Mouse (Mus musculus): Measurements from ENCODE around the gene Serinc4.
"Not testable (repeated sequence)": the region's sequence is repeated elsewhere in the genome, so short reads cannot be mapped to it uniquely, and the experiment has no call there.

The Serinc4 gene

DNA sequence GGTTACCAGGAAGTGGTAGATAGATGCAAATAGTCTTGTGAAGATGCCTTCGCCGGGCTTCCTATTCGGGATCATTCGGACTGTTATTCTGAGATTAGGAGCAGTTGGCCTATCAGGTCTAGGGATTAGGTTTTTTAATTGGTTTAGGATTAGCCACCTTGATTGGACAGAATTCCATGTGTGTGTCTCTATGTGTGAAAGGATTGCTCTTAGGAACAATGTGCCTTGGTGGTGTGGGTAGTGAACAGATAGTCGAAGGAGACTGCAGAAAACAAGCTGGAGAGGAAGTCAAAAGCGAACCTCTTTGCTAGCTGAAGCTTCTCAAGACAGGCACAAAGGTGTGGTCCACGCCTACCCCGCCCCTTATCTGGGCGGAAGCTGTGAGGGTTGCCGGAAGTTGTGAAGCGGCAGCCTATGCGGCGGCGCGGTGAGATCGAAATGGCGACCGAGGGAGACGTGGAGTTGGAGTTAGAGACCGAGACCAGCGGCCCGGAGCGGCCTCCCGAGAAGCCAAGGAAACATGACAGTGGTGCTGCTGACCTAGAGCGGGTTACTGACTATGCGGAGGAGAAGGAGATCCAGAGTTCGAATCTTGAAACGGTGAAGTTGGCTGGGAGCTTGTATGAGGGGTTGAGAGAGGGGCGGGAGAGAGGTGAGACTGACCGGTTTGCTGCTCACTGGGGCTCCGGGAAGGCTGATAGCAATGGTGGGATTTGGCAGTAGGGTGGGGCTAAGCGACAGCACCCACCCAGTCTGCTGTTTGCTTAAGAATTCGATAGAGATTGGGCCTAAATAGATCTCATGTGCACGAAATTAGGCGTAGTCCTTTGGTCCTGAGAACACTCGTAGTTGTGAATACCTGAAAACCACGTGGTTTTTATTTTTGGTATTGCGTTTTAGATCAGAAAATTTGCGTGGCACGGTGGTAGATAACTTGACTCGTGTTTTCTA, at the start of gene Serinc4:
Serinc4 (minus strand) TSS at position 90 of the 951 bp plus-strand sequence.
- peak; percentile 65 for DNase-seq (ENCODE audit: low read depth, low spot score)

DNA sequence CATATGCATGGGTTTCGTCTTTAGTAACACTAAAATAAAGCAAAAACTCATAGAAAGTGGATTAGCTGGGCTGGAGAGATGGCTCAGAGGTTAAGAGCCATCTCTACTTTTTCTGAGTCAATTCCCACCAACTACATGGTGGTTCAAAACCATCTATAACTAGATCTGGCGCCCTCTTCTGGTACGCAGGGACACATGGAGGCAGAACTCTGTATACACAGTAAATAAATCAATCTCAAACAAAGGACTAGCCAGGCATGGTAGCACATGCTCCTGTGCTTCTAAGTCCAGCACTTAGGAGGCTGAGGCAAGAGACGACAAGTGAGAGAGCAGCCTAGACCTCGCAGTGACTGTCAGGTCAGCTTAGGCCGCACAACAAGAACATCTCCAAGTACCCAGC, 45.0 kb upstream of the Serinc4 start:
- not testable (repeated sequence) for DNase-seq (ENCODE audit: low read depth, low spot score)

- DNase-seq (ENCODE audit: low read depth, low spot score) = not testable (repeated sequence)
Observed at GRCm38 (mm10) chr2:121484403-121484802, 27.8 kb upstream of the Serinc4 start.

DNA sequence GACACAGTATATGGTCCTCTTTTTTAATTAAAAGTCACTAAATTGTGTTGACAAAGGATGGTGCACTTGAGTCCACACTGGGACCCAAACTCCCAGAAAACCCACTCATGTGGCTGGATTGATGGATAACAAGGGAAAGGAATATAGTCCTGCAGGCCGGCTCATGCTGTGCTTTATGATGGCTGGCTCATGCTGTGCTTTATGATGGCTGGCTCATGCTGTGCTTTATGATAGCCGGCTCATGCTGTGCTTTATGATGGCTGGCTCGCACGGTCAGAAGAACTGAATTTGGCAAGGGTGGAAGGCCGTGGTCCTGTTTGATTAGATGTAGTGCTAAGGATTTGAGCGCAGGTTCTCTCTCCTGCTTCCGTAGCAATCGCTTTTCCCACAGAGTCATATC, 27.0 kb upstream of the Serinc4 start:
- no peak for DNase-seq (ENCODE audit: low read depth, low spot score)

DNA sequence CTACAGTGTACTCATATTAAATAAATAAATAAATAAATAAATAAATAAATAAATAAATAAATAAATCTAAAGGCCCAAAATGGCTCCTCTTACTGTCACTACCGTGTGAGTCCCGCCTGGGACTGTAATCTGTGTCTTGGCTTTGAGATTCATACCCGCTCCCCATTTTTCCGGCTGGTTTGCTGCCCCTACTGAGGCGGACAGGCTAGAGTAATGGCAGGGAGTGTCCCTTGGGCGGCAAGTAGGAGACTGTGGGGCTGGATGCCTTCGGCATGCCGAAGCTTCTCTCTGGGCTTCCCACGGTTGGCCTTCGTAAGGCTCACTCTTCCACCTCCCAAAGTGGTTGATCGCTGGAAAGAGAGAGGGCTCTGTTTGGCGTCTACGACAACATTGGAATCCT, 24.3 kb upstream of the Serinc4 start:
- not testable (repeated sequence) for DNase-seq (ENCODE audit: low read depth, low spot score)

DNA sequence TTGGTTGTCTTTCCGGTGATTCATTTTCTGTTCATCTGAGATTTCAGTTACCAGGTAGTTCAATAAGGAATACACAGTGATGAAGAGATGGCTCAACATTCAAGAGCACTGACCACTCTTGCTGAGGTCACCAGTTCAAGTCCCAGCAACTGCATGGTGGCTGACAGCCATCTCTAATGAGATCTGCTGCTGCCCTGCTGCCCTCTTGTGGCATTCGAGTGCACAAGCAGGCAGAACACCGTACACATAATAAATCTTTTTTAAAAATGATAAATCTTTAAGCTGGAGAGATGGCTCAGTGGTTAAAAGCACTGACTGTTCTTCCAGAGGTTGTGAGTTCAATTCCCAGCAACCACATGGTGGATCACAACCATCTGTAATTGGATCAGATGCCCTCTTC, 23.9 kb upstream of the Serinc4 start:
- no peak for DNase-seq (ENCODE audit: low read depth, low spot score)

- no peak for DNase-seq (ENCODE audit: low read depth, low spot score)
Observed at GRCm38 (mm10) chr2:121477491-121478266, 21.1 kb upstream of the Serinc4 start.

- DNase-seq (ENCODE audit: low read depth, low spot score) = not testable (repeated sequence)
Observed at GRCm38 (mm10) chr2:121475306-121475705, 18.7 kb upstream of the Serinc4 start.

- DNase-seq (ENCODE audit: low read depth, low spot score) = no peak
Observed at GRCm38 (mm10) chr2:121474180-121474535, 17.6 kb upstream of the Serinc4 start.

DNA sequence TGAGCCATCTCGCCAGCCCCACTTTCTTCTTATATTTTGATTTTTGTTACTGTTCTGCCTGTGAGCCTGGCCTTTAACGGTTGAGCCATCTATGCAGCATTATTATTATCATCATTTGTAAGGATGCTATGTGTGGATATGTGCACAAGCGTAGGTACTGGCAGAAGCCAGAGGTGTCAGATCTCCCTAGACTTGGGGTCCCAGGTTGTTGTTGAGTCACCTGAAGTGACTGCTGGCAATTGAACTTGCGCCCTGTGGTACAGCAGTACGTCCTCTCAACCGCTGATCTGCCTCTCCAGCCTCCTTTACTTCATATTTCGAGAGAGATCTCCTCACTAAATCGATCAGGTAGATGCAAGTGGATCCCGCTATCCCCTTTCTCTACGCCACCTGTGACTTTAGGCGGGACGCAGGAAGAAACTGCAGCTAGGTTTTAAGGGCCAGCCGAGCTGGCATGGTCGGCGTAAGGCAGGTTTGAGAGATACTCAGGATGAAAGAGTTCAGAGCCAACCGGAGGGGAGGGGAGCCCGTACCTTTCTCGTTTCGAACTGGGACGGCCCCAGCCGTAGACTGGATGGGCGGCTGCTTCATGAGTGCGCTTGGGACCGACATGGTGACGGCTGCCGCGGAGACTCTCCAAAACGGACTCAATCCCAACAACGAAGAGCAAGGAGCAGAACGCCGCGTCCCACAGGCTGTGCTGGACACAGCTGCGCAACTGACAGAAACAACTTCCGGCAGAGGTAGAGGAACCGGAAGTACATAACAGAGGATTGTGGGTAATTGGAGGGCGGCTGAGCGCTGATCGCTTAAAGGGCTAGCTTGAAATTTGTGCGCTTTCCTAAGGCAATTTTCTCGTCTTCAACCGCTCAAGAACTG, 17.0 kb upstream of the Serinc4 start, which contains the start of gene Mfap1b:
Mfap1b (minus strand) TSS at position 767 of the 879 bp plus-strand sequence.
- DNase-seq (ENCODE audit: low read depth, low spot score) = peak; percentile 53

- DNase-seq (ENCODE audit: low read depth, low spot score) = not testable (repeated sequence)
Observed at GRCm38 (mm10) chr2:121472783-121473182, 16.2 kb upstream of the Serinc4 start.

DNA sequence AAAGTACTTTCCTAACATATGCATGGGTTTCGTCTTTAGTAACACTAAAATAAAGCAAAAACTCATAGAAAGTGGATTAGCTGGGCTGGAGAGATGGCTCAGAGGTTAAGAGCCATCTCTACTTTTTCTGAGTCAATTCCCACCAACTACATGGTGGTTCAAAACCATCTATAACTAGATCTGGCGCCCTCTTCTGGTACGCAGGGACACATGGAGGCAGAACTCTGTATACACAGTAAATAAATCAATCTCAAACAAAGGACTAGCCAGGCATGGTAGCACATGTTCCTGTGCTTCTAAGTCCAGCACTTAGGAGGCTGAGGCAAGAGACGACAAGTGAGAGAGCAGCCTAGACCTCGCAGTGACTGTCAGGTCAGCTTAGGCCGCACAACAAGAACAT, 12.4 kb upstream of the Serinc4 start:
- not testable (repeated sequence) for DNase-seq (ENCODE audit: low read depth, low spot score)

DNA sequence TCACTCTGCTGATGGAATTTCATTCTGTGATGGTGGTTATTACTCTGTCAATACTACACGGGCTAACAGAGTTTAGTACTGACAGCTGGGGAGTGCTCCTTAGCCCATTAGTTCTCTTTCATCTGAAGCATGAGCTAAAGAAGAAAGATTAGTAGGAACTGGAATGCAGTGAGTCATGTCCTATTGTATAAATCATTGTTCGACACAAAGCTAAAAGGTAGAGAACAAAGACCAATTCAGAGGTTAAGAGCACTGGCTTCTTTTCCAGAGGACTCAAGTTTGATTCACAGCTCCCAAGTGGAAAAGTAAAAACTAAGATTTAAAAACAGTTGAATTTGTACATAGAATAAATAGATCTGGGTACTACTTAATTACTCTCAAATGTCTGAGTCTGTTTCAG, 3.5 kb upstream of the Serinc4 start:
- no peak for DNase-seq (ENCODE audit: low read depth, low spot score)

- no peak for DNase-seq (ENCODE audit: low read depth, low spot score)
Observed at GRCm38 (mm10) chr2:121455534-121455933, 1.0 kb downstream of the Serinc4 start.

- DNase-seq (ENCODE audit: low read depth, low spot score) = no peak
Observed at GRCm38 (mm10) chr2:121453917-121454316, 2.7 kb downstream of the Serinc4 start.

- no peak for DNase-seq (ENCODE audit: low read depth, low spot score)
Observed at GRCm38 (mm10) chr2:121452990-121453389, 3.6 kb downstream of the Serinc4 start, which contains the start of gene Hypk. Hypk (plus strand) TSS chr2:121453290.

DNA sequence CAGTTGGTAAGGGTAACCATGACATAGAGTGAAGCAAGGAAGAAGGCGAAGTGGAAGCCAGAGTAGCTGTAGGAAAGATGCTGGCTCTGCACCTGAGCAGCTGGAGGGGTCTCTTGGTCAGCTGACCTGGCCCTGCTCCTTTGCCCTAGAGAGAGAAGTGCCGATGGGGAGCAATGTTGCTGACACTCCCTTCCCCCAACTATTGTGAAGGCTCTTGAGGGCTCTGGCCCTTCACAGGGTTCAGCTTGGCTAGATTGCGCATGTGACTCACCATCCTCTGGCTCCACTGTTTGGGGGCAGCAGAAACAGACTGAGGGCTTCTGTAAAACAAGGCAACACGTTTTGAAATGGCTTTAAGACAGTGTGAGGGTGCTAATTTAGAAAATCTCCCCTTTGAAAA, 4.2 kb downstream of the Serinc4 start:
- no peak for DNase-seq (ENCODE audit: low read depth, low spot score)

DNA sequence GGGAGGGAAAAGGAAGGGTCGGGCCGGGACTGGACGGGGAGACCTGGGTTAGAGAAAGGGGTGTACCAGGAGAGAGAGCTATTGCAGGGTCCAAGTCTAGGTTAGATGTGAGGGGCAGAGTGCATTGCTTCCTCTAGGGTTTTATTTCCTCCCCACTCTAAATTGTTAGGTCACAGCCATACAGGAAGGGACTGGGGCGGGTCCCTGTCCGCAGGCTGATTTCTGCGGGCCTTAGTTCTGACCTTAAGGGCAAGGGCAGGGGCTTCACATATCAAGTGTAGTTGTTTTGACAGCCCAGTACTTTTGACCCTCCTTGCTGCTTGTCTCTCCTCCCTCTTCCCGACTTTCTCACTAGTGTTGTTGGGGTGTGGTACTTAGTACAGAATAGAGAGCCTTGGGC, 6.5 kb downstream of the Serinc4 start:
- DNase-seq (ENCODE audit: low read depth, low spot score) = no peak

GRCm38 (mm10) chr2:121449545-121450011, 7.0 kb downstream of the Serinc4 start:
- DNase-seq (ENCODE audit: low read depth, low spot score) = no peak

DNA sequence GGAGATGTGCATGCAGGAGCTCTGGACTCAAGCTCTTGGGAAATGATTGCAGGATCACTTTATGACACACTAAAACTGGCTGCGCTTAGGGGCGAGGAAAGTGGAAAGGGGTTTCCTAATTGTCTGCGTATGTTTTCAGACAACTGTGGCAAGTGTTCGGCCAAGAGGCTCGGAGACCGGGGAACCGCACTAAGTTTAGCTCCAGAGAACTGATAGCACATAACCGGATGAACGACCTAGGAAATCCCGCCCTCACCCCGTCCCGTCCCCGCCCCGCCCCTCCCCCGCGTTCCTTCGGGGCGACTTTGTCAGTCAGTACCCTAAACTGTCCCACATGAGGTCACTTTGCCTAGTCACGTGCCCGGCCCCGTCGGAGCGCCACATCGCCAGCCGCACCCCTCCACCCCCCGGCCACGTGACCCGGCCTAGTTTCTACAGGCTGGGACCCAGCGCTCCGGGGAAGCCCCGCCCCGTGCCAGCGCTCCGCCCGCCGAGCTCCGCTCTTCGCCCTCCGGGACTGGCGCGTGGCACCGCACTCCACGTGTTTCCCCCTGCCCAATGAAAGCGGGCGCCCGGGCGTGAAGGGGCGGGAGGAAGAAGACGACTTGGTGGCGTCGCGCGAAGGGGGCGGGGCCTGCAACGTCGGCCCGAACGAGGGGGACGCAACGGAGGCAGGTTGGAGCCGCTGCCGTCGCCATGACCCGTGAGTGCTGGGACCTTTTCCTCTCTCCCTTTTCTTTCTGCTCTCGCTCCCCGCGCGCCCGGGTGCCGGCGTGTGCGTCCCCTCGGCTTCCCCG, 7.6 kb downstream of the Serinc4 start, which contains the start of gene Serf2:
Serf2 (plus strand) TSS at position 457 of the 797 bp plus-strand sequence.
- peak; percentile 98 for DNase-seq (ENCODE audit: low read depth, low spot score)

Data from WW6 (cell line).